Mouse (Mus musculus) inflammation-experienced regulatory T-cells (primary cell): Measurements from ENCODE around the gene Gp9. TPM values are rescaled to one million over a fixed set of nuclear protein-coding genes. Genes with fewer than 3 reads are reported as not detected.

Source experiments
- polyA plus RNA-seq, 2 experiments: library from polyadenylated mRNA; unstranded; fragments of 100-300 nt; shearing (Covaris generic); gene quantifications; one replicate each; pipeline ENCODE4 v1.2.1; 2017

Gene Gp9
- polyA plus RNA-seq, result not detected

DNA sequence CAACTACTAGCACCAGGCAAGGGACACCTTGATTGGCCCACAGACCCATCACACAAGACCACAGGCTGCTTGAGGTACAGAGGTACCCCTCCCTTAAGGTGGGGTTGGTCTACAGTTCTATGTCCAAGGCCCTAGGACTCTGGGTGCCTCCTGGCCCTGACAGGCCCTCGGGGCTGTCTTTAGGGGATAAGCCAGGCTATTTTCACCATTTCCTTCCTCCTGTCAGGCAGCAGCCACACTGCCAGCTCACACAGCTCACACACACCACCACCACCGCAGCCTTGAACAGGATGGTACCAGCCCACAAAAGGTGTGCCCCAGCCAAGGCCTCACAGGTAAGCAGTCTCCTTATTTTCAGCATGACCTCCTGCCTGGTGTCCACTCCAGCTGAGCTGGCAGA is at the start of gene Gp9:
TSS of gene Gp9 (plus strand) at position 231 of the 400 bp plus-strand sequence.

DNA sequence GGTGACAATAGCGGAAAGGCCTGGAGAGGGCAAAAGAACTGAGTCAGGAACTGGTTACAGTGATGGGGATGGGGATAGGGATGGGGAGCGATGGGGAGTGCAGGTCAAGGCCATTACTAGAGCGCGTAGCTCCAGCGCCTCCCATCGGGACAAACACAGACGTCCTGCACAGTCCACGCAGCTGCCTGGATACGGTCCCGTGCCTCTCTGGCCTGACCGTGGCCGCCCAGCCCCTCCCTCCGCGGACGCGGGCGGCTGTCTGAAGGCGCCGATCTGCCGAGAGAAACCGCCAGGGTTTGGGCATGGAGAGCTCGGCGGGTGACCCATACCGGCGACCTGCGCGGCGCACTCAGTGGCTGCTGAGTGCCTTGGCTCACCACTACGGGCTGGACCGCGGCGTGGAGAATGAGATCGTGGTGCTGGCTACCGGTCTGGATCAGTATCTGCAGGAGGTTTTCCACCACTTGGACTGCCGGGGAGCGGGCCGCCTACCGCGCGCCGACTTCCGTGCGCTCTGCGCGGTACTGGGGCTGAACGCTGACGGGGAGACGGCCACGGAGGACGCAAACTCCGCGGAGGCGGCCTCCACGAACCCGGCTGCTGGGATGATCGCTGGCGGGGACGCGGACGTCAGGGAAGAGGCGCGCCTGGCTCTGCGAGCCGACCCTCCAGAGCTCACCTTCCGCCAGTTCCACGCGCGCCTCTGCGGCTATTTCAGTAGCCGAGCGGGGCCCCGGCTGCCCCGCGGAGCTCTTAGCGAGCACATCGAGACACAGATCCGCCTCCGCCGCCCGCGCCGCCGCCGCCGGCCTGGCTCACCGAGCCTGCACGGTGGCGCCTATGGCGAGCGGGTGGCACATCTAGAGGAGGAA is 47.0 kb upstream of the Gp9 start, which contains the start of gene Efcc1:
TSS of gene Efcc1 (plus strand) at position 279 of the 872 bp plus-strand sequence.

DNA sequence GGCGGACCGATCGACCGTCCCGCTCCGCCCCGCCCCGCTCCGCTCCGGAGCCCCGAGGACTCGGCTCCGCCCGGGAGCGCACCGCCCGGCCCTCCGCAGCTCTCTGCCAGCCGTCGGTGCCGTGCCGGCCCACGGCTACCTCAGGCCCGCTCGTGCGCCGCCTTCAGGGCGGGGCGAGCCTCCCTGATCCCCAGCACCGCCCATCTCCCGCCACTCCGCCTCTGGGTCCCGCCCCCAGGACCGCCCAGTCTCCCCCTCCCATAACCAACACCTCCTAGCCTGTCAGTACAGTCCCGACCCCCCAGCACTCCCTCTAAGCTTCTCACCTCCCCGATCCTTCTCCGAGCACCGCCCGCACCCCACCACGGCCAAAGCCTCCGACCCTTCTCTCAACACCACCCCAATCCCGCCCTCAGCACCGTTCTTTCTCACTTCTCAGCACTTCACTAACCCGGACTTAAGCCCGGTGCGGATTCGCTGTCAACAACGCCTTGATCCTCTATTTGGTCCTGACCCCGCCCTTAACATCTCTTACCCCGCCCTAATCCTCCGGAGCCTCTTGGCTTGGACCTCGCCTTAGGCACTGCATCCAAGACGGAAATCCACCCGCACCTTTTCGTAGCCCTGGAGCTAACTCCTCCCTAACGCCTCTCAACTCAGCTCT is 33.9 kb downstream of the Gp9 start, which contains the start of gene Rab43:
TSS of gene Rab43 (minus strand) at position 490 of the 664 bp plus-strand sequence.

Other genes with a start within 250 kb of the Gp9 start
- gene Arhgap25, start 244.8 kb upstream of the Gp9 start, polyA plus RNA-seq, result 100 to 1,000 TPM; 151 to 170 TPM
- gene Prokr1, start 187.3 kb upstream of the Gp9 start, polyA plus RNA-seq, result 1 to 10 TPM in 1 of 2 experiments, under 1 TPM in 1; 0.12 to 1.8 TPM
- 10 to 100 TPM in 1 of 2 experiments, 1 to 10 TPM in 1; 7.1 to 10.2 TPM for gene Aplf, start 105.9 kb upstream of the Gp9 start, polyA plus RNA-seq
- under 1 TPM; 0.35 to 0.89 TPM for gene Efcc1, start 47.2 kb upstream of the Gp9 start, polyA plus RNA-seq
- 10 to 100 TPM; 38.7 to 41.2 TPM for gene Rab43, start 34.1 kb downstream of the Gp9 start, polyA plus RNA-seq
- gene Gm45140, start 57.7 kb downstream of the Gp9 start, polyA plus RNA-seq, result 10 to 100 TPM; 14.9 to 15.6 TPM
- gene Isy1, start 60.7 kb downstream of the Gp9 start, polyA plus RNA-seq, result 10 to 100 TPM; 73.0 to 83.9 TPM
- 1,000 to 10,000 TPM; 1,029 to 1,151 TPM for gene Cnbp, start 73.0 kb downstream of the Gp9 start, polyA plus RNA-seq
- 100 to 1,000 TPM; 149 to 177 TPM for gene Copg1, start 109.7 kb downstream of the Gp9 start, polyA plus RNA-seq
- gene Hmces, start 135.9 kb downstream of the Gp9 start, polyA plus RNA-seq, result 10 to 100 TPM; 45.7 to 58.2 TPM
- gene H1fx, start 203.6 kb downstream of the Gp9 start, polyA plus RNA-seq, result under 1 TPM in 1 of 2 experiments, not detected in 1; 0.17 TPM